In the genomic region with DNA sequence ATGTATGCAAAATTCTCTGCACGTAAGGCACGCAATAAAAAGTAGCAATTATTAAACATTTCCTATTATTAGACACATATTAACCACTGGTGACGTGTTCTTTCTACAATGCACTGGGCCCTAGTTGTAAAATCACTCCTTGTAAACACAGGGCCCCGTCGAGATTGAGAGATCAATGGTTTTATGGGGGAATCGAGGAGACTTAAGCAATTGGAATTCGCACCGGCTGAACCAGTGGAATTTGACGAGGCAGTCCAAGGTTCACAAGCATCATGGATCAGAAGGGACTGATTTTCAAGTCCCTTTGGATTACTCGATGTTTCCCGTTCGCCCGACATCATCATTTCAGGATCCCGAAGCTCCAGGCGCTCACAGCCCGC, we compare ENCODE assay signal across 8 mouse cellular contexts. TPM values are rescaled to one million over a fixed set of nuclear protein-coding genes. Genes with fewer than 3 reads are reported as not detected.
DNase-seq lines count a peak whose midpoint lies in the region; ATAC-seq and TF ChIP-seq lines count a peak whose summit lies in the region.

No protein-coding gene starts in this region.

- peak overlapping the region; percentile 82 for H3K9ac ChIP-seq in heart, embryonic 13.5 days

- peaks cover 39% of the 10 kb centered on the region for H3K4me1 ChIP-seq in heart, embryonic 13.5 days
- H3K4me1 ChIP-seq in G1E (ENCODE audit: insufficient read depth, low read depth, low read length): peaks cover 38% of the 10 kb centered on the region
- H3K4me1 ChIP-seq in hindbrain, embryonic 10.5 days (replicated peaks): peaks cover 29% of the 10 kb centered on the region

- no peak for TF ChIP-seq CTCF in G1E (IDR thresholded peaks at IDR 0.05; ENCODE audit: low read depth, low read length)

- ATAC-seq in heart, embryonic 13.5 days (ENCODE audit: extremely low read depth, insufficient number of reproducible peaks, low FRiP score, low TSS enrichment): no peak
- no peak for ATAC-seq in G1E (ENCODE audit: extremely low read depth, insufficient number of reproducible peaks, low FRiP score, poor library complexity, severe bottlenecking)

- H3K27ac ChIP-seq in heart, embryonic 13.5 days (replicated peaks): peak overlapping the region; percentile 65
- peak overlapping the region; percentile 91 for H3K27ac ChIP-seq in hindbrain, embryonic 10.5 days
- H3K27ac ChIP-seq in macrophage: no peak overlapping the region

- WGBS in heart, embryonic 13.5 days: 55% methylated on average over 16 of the region's 16 CpGs
- 61% methylated on average over 16 of the region's 16 CpGs for WGBS in hindbrain, embryonic 10.5 days
- WGBS in macrophage (ENCODE audit: missing documents): 37% methylated on average over 16 of the region's 16 CpGs

- H3K4me3 ChIP-seq in heart, embryonic 13.5 days: peak overlapping the region; percentile 84
- H3K4me3 ChIP-seq in G1E (ENCODE audit: low read depth, low read length): peak overlapping the region; percentile 87
- H3K4me3 ChIP-seq in hindbrain, embryonic 10.5 days: peak overlapping the region; percentile 87
- H3K4me3 ChIP-seq in macrophage (ENCODE audit: inconsistent target): peak overlapping the region; percentile 77

- peaks cover 5% of the 10 kb centered on the region; the same call in 1 of the 2 replicates for H3K9me3 ChIP-seq in heart, embryonic 13.5 days
- peaks cover 6% of the 10 kb centered on the region for H3K9me3 ChIP-seq in G1E (replicated peaks)
- peaks cover 9% of the 10 kb centered on the region for H3K9me3 ChIP-seq in hindbrain, embryonic 10.5 days

- peaks cover 11% of the 10 kb centered on the region for H3K36me3 ChIP-seq in heart, embryonic 13.5 days
- H3K36me3 ChIP-seq in G1E (replicated peaks) (peaks cover 19% of the 10 kb centered on the region), macrophage (ENCODE audit: inconsistent target) (no peaks in the 10 kb centered on the region)
- peaks cover 12% of the 10 kb centered on the region for H3K36me3 ChIP-seq in hindbrain, embryonic 10.5 days

- peaks cover 58% of the 10 kb centered on the region for H3K79me2 ChIP-seq in macrophage (ENCODE audit: inconsistent target)

- no peaks in the 10 kb centered on the region for H3K27me3 ChIP-seq in heart, embryonic 13.5 days (replicated peaks)
- no peaks in the 10 kb centered on the region for H3K27me3 ChIP-seq in G1E (ENCODE audit: insufficient read depth, low read length)
- no peaks in the 10 kb centered on the region for H3K27me3 ChIP-seq in hindbrain, embryonic 10.5 days (ENCODE audit: insufficient read depth, poor library complexity, severe bottlenecking)

- H3K4me2 ChIP-seq in heart, embryonic 13.5 days: peak overlapping the region; percentile 89

- DNase-seq in heart, adult 11 months: no peak
- DNase-seq in G1E (ENCODE audit: low spot score): no peak
- DNase-seq in hindbrain, embryonic 10.5 days (ENCODE audit: low spot score): no peak
- no peak for DNase-seq in right cerebral cortex, postnatal 25 days
- DNase-seq in right cerebral cortex, adult 18-20 months: no peak
- no peak for DNase-seq in cerebellum, postnatal 25 days

RNA-seq across cellular contexts. Expression of gene Selenoi, which starts 0.5 kb away (rescaled TPM):
- 13.6 and 15.5 TPM in 2 replicates for polyA plus RNA-seq in heart, embryonic 13.5 days (2015; fragmentation: Nextera tagmentation; extraction: Ambion mirVana)
- total RNA-seq in G1E (2014; fragmentation: Nextera tagmentation): 49.7 and 54.0 TPM in 2 replicates
- total RNA-seq in G1E (2017): 41.7 and 55.2 TPM in 2 replicates
- 0.95 and 1.6 TPM in 2 replicates for polyA plus RNA-seq in G1E (2012)
- 17.3 and 17.9 TPM in 2 replicates for polyA plus RNA-seq in hindbrain, embryonic 10.5 days (2016; fragmentation: Nextera tagmentation; extraction: Ambion mirVana)
- 10 to 100 TPM in 16 of 26 experiments, 1 to 10 TPM in 10; 2.5 to 32.6 (median 14.8) TPM for total RNA-seq in macrophage (2018; cell fraction: chromatin; rRNA removed)
- total RNA-seq in macrophage (2018; cell fraction: cytosol; rRNA removed): 10 to 100 TPM in 2 of 26 experiments, 1 to 10 TPM in 24; 3.9 to 11.5 (median 6.7) TPM
- 10 to 100 TPM in 15 of 26 experiments, 1 to 10 TPM in 11; 5.1 to 33.3 (median 13.0) TPM for total RNA-seq in macrophage (2018; cell fraction: nucleus; rRNA removed)
- 4.8 to 9.1 TPM (median 7.1 TPM) in 3 replicates for polyA plus RNA-seq in macrophage (2018)

RNA-seq across cellular contexts. Expression of gene Adgrf3, which starts 26.4 kb away (rescaled TPM):
- 0.19 and 0.78 TPM in 2 replicates for polyA plus RNA-seq in heart, embryonic 13.5 days (2015; fragmentation: Nextera tagmentation; extraction: Ambion mirVana)
- total RNA-seq in G1E (2014; fragmentation: Nextera tagmentation) (1.1 and 1.3 TPM in 2 replicates), G1E (2017) (0.11 and 0.23 TPM in 2 replicates)
- polyA plus RNA-seq in G1E (2012) (0.02 and 0.03 TPM in 2 replicates), macrophage (2018) (not detected in 3 replicates)
- not detected in 2 replicates for polyA plus RNA-seq in hindbrain, embryonic 10.5 days (2016; fragmentation: Nextera tagmentation; extraction: Ambion mirVana)
- under 1 TPM in 2 of 26 experiments, not detected in 24; 0.22 to 0.29 TPM for total RNA-seq in macrophage (2018; cell fraction: chromatin; rRNA removed)
- under 1 TPM in 11 of 26 experiments, not detected in 15; 0.04 to 0.33 (median 0.07) TPM for total RNA-seq in macrophage (2018; cell fraction: cytosol; rRNA removed)
- under 1 TPM in 6 of 26 experiments, not detected in 20; 0.19 to 0.37 (median 0.27) TPM for total RNA-seq in macrophage (2018; cell fraction: nucleus; rRNA removed)

RNA-seq across cellular contexts. Expression of gene Drc1, which starts 49.3 kb away (rescaled TPM):
- 0.05 and 0.11 TPM in 2 replicates for polyA plus RNA-seq in heart, embryonic 13.5 days (2015; fragmentation: Nextera tagmentation; extraction: Ambion mirVana)
- total RNA-seq in G1E (2014; fragmentation: Nextera tagmentation) (not detected in 2 replicates), G1E (2017) (not detected in 2 replicates)
- polyA plus RNA-seq in G1E (2012) (not detected in 2 replicates), macrophage (2018) (not detected in 3 replicates)
- 0.85 and 2.0 TPM in 2 replicates for polyA plus RNA-seq in hindbrain, embryonic 10.5 days (2016; fragmentation: Nextera tagmentation; extraction: Ambion mirVana)
- total RNA-seq in macrophage (2018; cell fraction: chromatin; rRNA removed): not detected
- not detected for total RNA-seq in macrophage (2018; cell fraction: cytosol; rRNA removed)
- not detected for total RNA-seq in macrophage (2018; cell fraction: nucleus; rRNA removed)
